Mouse (Mus musculus) heart, postnatal 0 days (tissue): ENCODE measurements around the gene Pdzd3.

Experiments
- CTCF ChIP-seq: IDR thresholded peaks from 2 replicates; pipeline ENCODE4 v1.5.1; 2016; ENCODE audit warnings: antibody characterized with exemption, control low read depth, low read depth
- EP300 ChIP-seq: IDR thresholded peaks from 2 replicates; pipeline ENCODE4 v1.6.1; 2016; ENCODE audit warnings: antibody characterized with exemption, low read depth

DNA sequence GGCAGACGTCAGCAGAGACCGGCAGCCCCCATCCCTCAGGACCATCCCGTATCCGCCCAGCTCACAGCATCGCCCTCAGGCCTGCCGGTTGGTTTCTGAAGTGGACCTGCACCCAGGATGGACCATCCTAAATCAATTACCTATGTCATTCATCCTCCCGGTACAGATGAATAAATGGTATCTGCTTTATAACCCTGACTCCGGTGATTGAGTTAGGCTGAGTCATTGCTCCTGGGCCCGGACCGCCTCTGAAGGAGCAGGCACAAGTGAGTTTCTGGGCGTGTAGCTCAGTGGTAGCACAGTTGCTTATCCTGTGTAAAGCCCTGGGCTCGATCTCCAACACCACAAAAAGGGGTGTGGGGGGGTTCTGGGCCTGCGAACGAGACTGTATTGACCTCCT, 10.1 kb upstream of the Pdzd3 start:
- TF ChIP-seq EP300, result no peak
- TF ChIP-seq CTCF, result no peak
